Mouse (Mus musculus) kidney, embryonic 14.5 days (tissue): ENCODE results near the gene Gpr155. TPM values are rescaled to one million over a fixed set of nuclear protein-coding genes. Genes with fewer than 3 reads are reported as not detected.

Experiments
- ATAC-seq: fragments of 200-750 bp; cut with Nextera tagmentation; 2 replicates; pipeline ENCODE4 v1.8.0; 2017; ENCODE audit warnings: moderate number of reproducible peaks, mild to moderate bottlenecking, moderate TSS enrichment, moderate library complexity; ENCODE audit not compliant: low FRiP score, low TSS enrichment
- H3K27ac ChIP-seq: fragments of 300-500 bp; sonication (generic); 2 replicates; pipeline ENCODE4 v1.5.1; 2014; ENCODE audit warnings: low read depth, mild to moderate bottlenecking, low read length, moderate library complexity, mixed read lengths
- H3K27me3 ChIP-seq: fragments of 300-500 bp; sonication (generic); 2 replicates; pipeline ENCODE4 v1.6.1; 2014; ENCODE audit warnings: mild to moderate bottlenecking, low read length; ENCODE audit not compliant: control insufficient read depth, insufficient read depth
- H3K36me3 ChIP-seq: fragments of 300-500 bp; sonication (generic); 2 replicates; pipeline ENCODE4 v1.6.1; 2014; ENCODE audit warnings: low read length, mixed read lengths; ENCODE audit not compliant: control insufficient read depth, insufficient read depth
- H3K4me1 ChIP-seq: fragments of 300-500 bp; sonication (generic); 2 replicates; pipeline ENCODE4 v1.6.1; 2014; ENCODE audit warnings: low read length, mixed read lengths; ENCODE audit not compliant: control insufficient read depth, insufficient read depth
- H3K4me2 ChIP-seq: fragments of 300-500 bp; sonication (generic); replicated peaks from 2 replicates; pipeline ENCODE4 v1.6.1; 2014; ENCODE audit warnings: low read depth, mild to moderate bottlenecking, low read length
- H3K4me3 ChIP-seq: fragments of 300-500 bp; sonication (generic); 2 replicates; pipeline ENCODE4 v1.5.1; 2014; ENCODE audit warnings: mild to moderate bottlenecking, low read length
- H3K9ac ChIP-seq: fragments of 300-500 bp; sonication (generic); 2 replicates; pipeline ENCODE4 v1.6.1; 2014; ENCODE audit warnings: low read depth, mild to moderate bottlenecking, low read length, moderate library complexity
- H3K9me3 ChIP-seq: fragments of 300-500 bp; sonication (generic); 2 replicates; pipeline ENCODE4 v1.6.1; 2016; ENCODE audit warnings: low read length; ENCODE audit not compliant: control insufficient read depth
- WGBS: fragments of 180-500 bp; shearing (Covaris S2); extraction: QIAGEN DNeasy Blood & Tissue Kit; methylation state at CpG from one replicate; pipeline ENCODE4 v1.1.7; 2014; 5-methylcytosine and 5-hydroxymethylcytosine counted together
- polyA plus RNA-seq: library from polyadenylated mRNA; unstranded; fragments of >200 nt; fragmentation: Nextera tagmentation; extraction: Ambion mirVana; gene quantifications from 2 replicates; pipeline ENCODE4 v1.2.1, GENCODE M21; 2014

Gpr155 gene
- polyA plus RNA-seq, 1 experiment from 2014 or later: 6.9 TPM

DNA sequence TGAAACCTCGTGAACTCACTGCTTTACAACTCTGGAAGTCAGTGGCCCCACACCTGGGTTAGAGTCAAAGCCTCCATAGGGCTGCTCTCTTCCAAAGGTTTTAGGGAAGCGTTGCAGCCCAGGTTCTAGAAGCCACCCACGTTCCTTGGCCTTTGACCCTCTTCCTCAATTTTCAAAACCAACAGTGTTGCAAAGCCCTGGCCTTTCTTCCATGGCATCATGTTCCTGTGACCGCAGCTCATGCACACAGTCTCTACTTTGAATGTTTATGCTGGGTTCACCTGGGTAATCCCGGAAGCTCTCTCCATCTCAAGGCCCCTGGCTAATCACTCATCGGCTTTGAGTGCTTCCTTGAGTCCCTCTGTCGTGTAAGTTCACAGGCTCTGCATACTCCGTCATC, 9.1 kb upstream of the Gpr155 start:
- 79% methylated on average over 8 of the region's 8 CpGs for WGBS
- no peaks in the 10 kb centered on the region for H3K27me3 ChIP-seq

DNA sequence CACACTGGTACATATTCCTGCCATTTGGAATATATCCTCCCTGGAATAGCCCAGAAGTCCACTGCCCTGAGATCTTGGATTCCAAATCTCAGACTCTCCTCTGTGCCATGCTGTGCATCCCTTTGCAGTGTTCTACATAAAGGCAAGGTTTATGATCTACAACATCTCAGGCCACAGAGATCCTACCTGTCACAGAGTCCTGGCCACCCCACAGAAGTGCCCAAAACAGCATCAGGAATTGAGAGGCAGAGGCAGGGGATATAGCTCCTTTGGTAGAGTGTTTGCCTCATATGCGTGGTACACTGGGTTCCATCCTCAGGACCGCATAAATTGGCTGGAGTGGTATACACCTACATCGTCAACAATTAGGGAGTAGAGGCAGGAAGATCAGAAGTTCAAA, 8.1 kb upstream of the Gpr155 start:
- H3K27ac ChIP-seq: no peak overlapping the region
- H3K27me3 ChIP-seq: no peaks in the 10 kb centered on the region
- ATAC-seq: no peak
- no peak overlapping the region for H3K9ac ChIP-seq
- H3K4me2 ChIP-seq: no peak overlapping the region
- no peak overlapping the region for H3K4me3 ChIP-seq
- H3K36me3 ChIP-seq: no peaks in the 10 kb centered on the region
- no peaks in the 10 kb centered on the region for H3K4me1 ChIP-seq
- WGBS: 78% methylated on average over 3 of the region's 3 CpGs
- H3K9me3 ChIP-seq: no peaks in the 10 kb centered on the region

More for the DNA sequence above, 9.1 kb upstream of the Gpr155 start:
- H3K27ac ChIP-seq: no peak overlapping the region
- H3K9ac ChIP-seq: no peak overlapping the region
- ATAC-seq: no peak
- no peaks in the 10 kb centered on the region for H3K4me1 ChIP-seq
- H3K36me3 ChIP-seq: no peaks in the 10 kb centered on the region
- H3K9me3 ChIP-seq: no peaks in the 10 kb centered on the region
- no peak overlapping the region for H3K4me2 ChIP-seq
- no peak overlapping the region for H3K4me3 ChIP-seq

DNA sequence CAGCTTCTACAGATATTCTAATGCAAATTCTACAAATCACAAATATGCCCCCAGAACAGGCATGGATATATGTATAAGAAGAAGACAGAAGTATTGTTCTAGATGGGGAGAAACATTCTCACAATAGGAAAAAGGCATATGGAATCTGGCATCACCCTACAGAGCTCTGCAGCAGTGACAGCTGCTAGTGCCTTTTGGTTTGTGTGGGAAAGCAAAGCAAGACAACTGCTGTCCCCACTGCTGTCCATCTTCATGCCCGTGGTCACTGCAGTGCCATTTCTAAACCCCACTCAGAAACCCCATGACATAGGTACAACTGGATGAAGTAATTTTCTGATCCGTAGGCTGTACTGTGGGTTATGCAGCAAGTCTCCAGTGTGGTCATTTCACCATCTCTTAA, 6.4 kb upstream of the Gpr155 start:
- no peak for ATAC-seq
- no peak overlapping the region for H3K4me2 ChIP-seq
- H3K27me3 ChIP-seq: no peaks in the 10 kb centered on the region
- WGBS: 84% methylated on average over 2 of the region's 2 CpGs
- no peak overlapping the region for H3K27ac ChIP-seq
- H3K4me1 ChIP-seq: no peaks in the 10 kb centered on the region
- H3K9me3 ChIP-seq: no peaks in the 10 kb centered on the region
- no peak overlapping the region for H3K4me3 ChIP-seq
- H3K9ac ChIP-seq: no peak overlapping the region
- H3K36me3 ChIP-seq: no peaks in the 10 kb centered on the region

DNA sequence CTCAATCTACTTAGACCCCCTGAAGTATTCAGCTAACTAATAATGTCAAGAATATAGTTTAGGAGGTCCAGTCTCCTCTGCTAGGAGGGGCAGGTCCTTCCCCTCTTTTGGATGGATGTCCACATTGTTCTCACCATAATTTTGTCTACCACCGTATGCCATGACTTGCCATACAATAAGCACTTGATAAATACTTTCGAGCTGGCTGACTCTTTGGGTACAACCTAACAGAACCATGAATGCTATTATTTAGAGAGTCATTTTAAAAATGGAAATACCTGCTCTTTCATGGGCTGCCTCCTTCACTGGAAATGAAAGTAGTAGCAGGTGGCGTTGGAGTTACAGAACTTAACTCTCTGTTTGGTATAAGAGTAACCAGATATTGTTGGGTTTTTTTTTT, 3.6 kb upstream of the Gpr155 start:
- Histone ChIP-seq H3K9me3 (no peaks in the 10 kb centered on the region), H3K27me3 (no peaks in the 10 kb centered on the region), H3K4me1 (no peaks in the 10 kb centered on the region; the same call in 1 of the 2 replicates), H3K27ac (no peak overlapping the region), H3K36me3 (no peaks in the 10 kb centered on the region), H3K9ac (no peak overlapping the region), H3K4me3 (no peak overlapping the region), H3K4me2 (no peak overlapping the region)
- 89% methylated on average over 3 of the region's 3 CpGs for WGBS
- ATAC-seq: no peak

DNA sequence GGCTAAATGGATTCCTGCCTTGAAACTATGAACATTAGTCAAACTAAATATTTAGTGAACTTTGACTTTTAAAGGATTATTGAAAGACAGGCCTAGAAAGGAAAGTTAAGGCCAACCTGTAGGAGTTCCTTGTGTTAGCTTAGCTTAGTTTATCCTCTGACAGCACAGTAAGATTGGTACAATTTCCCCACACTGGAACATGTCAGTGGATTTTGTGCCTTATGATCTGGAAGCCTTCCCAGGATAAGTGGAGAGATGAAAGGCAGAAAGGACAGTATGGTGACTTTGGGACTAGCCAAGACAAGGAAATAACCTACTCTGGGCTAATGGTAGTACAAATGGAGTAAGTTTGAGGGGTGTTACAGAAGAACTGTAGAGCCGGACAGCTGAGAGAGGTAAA, 1.4 kb upstream of the Gpr155 start:
- 96% methylated on average over 1 of the region's 1 CpGs for WGBS
- H3K9me3 ChIP-seq: no peaks in the 10 kb centered on the region
- H3K9ac ChIP-seq: no peak overlapping the region
- H3K27ac ChIP-seq: no peak overlapping the region
- no peaks in the 10 kb centered on the region for H3K27me3 ChIP-seq
- H3K4me1 ChIP-seq: no peaks in the 10 kb centered on the region; the same call in 1 of the 2 replicates
- no peaks in the 10 kb centered on the region for H3K36me3 ChIP-seq
- ATAC-seq: no peak
- H3K4me3 ChIP-seq: no peak overlapping the region
- H3K4me2 ChIP-seq: no peak overlapping the region

DNA sequence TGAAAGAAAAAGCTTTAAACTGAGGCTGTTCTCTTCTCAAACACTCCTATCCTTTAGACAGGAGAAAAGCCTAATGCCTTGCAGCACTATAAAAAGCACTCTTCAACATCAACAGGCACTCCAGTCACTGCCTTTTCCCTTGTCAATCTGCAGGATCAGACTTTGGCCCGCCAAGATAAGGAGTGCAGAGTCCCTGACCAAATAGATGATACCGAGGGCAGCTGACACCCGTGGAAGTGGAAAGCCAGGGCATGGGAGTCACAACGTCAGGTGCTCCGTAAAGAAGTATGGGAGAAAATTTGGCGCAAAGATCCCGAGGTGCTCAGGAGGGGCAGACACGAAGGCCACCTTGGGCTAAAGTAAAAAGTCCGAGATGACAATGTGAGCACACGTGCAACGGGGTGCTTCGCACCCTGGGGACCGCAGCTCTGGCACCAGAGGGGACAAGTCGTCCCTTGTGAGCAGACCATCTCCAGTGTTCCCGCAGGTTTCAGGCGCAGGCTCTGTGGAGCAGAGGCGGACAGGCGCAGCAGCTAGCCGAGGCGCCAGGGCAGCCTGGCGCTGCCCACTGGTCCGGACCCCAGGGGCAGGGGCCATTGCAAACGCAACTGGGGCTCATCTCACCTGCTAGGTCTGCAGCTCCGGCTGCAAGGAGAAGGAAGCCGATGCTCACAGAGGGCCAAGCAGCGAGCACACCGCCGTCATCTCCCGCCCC, 574 bp downstream of the Gpr155 start:
- Histone ChIP-seq H3K9me3 (no peaks in the 10 kb centered on the region), H3K9ac (peak overlapping the region; percentile 66), H3K4me3 (peak overlapping the region; percentile 70), H3K4me1 (no peaks in the 10 kb centered on the region; the same call in 1 of the 2 replicates), H3K36me3 (no peaks in the 10 kb centered on the region), H3K27ac (no peak overlapping the region), H3K4me2 (peak overlapping the region; percentile 98), H3K27me3 (no peaks in the 10 kb centered on the region)
- peak; percentile 54 for ATAC-seq
- under 1% methylated on average over 28 of the region's 29 CpGs for WGBS

DNA sequence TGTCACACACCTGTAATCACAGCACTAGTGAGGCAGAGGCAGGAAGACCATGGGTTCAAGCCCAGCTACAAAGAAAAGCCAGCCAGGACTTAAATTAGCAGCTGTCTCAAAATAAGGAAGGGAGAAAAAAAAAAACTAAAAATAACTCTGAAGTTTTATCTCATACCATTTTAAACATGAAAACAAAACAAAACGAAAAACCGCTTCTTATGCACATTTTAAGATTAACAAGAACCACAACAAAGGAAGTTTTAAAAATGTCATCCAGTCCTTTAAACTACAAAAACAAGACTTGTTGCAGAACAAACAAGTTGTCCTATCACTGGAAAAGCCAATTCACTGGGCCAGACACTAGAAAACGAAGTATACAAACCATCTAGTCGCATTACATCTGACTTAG, 1.2 kb downstream of the Gpr155 start:
- Histone ChIP-seq H3K36me3 (no peaks in the 10 kb centered on the region), H3K4me1 (no peaks in the 10 kb centered on the region; the same call in 1 of the 2 replicates), H3K27me3 (no peaks in the 10 kb centered on the region), H3K9ac (no peak overlapping the region), H3K4me3 (peak overlapping the region; percentile 70; the same call in 1 of the 2 replicates), H3K9me3 (no peaks in the 10 kb centered on the region), H3K27ac (no peak overlapping the region), H3K4me2 (peak overlapping the region; percentile 98)
- no peak for ATAC-seq
- 79% methylated on average over 4 of the region's 4 CpGs for WGBS

DNA sequence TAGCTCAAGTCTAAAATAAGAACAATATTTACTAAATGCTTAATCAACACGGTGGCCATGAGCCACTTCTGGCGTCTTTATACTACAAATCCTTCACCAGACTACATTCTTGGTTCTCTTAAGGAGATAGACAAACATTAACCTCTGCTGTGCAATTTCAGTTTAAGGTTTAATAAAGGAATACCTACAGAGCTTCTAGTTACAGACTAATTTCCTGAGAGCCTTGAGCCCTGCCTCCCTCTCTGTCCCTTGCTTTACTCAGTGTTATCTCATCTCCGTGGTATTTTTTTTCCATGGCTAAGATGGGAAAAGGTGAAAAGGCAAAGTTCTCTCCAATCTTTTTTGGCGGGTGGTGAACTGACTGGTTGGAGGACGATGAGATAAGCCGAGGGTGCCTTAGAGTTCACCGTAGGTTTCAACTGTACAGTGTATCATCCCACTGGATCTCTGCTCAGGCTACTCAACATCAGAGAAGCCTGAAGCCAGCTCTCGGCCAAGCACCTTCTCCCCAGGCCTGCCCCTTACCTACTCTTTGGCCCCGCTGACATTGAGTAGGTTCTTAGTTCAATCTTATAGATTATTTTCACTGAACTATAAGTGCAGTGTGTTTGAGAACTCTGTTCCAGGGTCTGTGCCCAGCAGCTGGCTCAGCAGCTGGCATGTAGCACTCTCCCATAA, 5.9 kb downstream of the Gpr155 start:
- 64% methylated on average over 9 of the region's 9 CpGs for WGBS
- no peak for ATAC-seq

DNA sequence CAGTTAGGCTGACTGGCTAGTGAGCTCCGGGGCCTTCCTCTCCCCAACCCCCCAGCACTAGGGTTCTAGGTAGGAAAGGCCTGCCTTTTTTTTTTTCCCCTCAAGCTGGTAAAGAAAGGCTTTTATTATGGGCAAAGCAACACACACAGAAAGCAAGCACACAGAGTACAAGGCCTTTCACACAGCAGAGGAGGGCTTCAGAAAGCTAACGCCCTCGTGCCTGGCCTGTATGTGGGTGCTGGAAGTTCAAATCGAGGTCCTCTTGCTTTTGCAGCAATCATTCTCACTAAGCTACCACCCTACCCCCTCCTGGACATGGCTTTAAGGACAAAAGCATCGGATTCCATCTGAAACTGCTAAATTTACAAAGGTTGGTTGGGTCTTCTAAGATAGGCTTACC, 6.7 kb downstream of the Gpr155 start:
- H3K36me3 ChIP-seq: no peaks in the 10 kb centered on the region
- H3K27ac ChIP-seq: no peak overlapping the region; the same call in 1 of the 2 replicates
- H3K4me3 ChIP-seq: no peak overlapping the region
- H3K4me1 ChIP-seq: peaks cover 6% of the 10 kb centered on the region; the same call in 1 of the 2 replicates
- H3K9ac ChIP-seq: no peak overlapping the region
- H3K9me3 ChIP-seq: no peaks in the 10 kb centered on the region
- no peak overlapping the region for H3K4me2 ChIP-seq
- WGBS: 68% methylated on average over 5 of the region's 5 CpGs
- no peaks in the 10 kb centered on the region for H3K27me3 ChIP-seq
- ATAC-seq: no peak

More for the DNA sequence above, 5.9 kb downstream of the Gpr155 start:
- Histone ChIP-seq H3K4me2 (no peak overlapping the region), H3K9ac (no peak overlapping the region), H3K27me3 (no peaks in the 10 kb centered on the region), H3K4me1 (no peaks in the 10 kb centered on the region; the same call in 1 of the 2 replicates), H3K36me3 (no peaks in the 10 kb centered on the region), H3K9me3 (no peaks in the 10 kb centered on the region), H3K4me3 (no peak overlapping the region), H3K27ac (peak overlapping the region; percentile 12; the same call in 1 of the 2 replicates)
